Mouse (Mus musculus): Measurements from ENCODE around the gene Mfsd13b. TPM values are rescaled to one million over a fixed set of nuclear protein-coding genes. Genes with fewer than 3 reads are reported as not detected.
A peak's percentile ranks its signal among the peaks of the same experiment; 100 is the strongest.
"Not testable (repeated sequence)": the region's sequence is repeated elsewhere in the genome, so short reads cannot be mapped to it uniquely, and the experiment has no call there.

The Mfsd13b gene
- polyA plus RNA-seq, 1 experiment from 2014 or later, result 0.38 TPM

GRCm38 (mm10) chr7:120943936-120944509 lies 38.3 kb upstream of the Mfsd13b start:
- no peak overlapping the region for H3K27ac ChIP-seq (ENCODE audit: low read length)
- ATAC-seq, result peak; percentile 68
- H3K9me3 ChIP-seq (ENCODE audit: control insufficient read depth, low read length), result no peaks in the 10 kb centered on the region
- no peak overlapping the region for H3K4me3 ChIP-seq (ENCODE audit: low read length)
- 45% methylated on average over 7 of the region's 8 CpGs for WGBS
- no peaks in the 10 kb centered on the region for H3K27me3 ChIP-seq (replicated peaks; ENCODE audit: control insufficient read depth, insufficient read depth, low read length)
- H3K4me2 ChIP-seq (ENCODE audit: low read depth, low read length), result no peak overlapping the region
- H3K4me1 ChIP-seq (ENCODE audit: control insufficient read depth, insufficient read depth, low read length), result no peaks in the 10 kb centered on the region
- H3K36me3 ChIP-seq (ENCODE audit: control insufficient read depth, insufficient read depth, low read length), result peaks cover 18% of the 10 kb centered on the region
- H3K9ac ChIP-seq (ENCODE audit: low read depth, low read length), result no peak overlapping the region

GRCm38 (mm10) chr7:120953591-120953990 lies 28.7 kb upstream of the Mfsd13b start:
- not testable (repeated sequence) for H3K4me2 ChIP-seq (ENCODE audit: low read depth, low read length); H3K9me3 ChIP-seq (ENCODE audit: control insufficient read depth, low read length); H3K27me3 ChIP-seq (replicated peaks; ENCODE audit: control insufficient read depth, insufficient read depth, low read length); H3K9ac ChIP-seq (ENCODE audit: low read depth, low read length); H3K4me1 ChIP-seq (ENCODE audit: control insufficient read depth, insufficient read depth, low read length); H3K27ac ChIP-seq (ENCODE audit: low read length); H3K4me3 ChIP-seq (ENCODE audit: low read length); ATAC-seq
- H3K36me3 ChIP-seq (ENCODE audit: control insufficient read depth, insufficient read depth, low read length), result peaks cover 14% of the 10 kb centered on the region
- 80% methylated on average over 7 of the region's 7 CpGs for WGBS

- WGBS, result 91% methylated on average over 2 of the region's 2 CpGs
- Histone ChIP-seq H3K4me2 (ENCODE audit: low read depth, low read length) (no peak overlapping the region), H3K4me1 (ENCODE audit: control insufficient read depth, insufficient read depth, low read length) (peaks cover 10% of the 10 kb centered on the region), H3K27ac (ENCODE audit: low read length) (no peak overlapping the region), H3K27me3 (replicated peaks; ENCODE audit: control insufficient read depth, insufficient read depth, low read length) (no peaks in the 10 kb centered on the region), H3K9me3 (ENCODE audit: control insufficient read depth, low read length) (no peaks in the 10 kb centered on the region), H3K9ac (ENCODE audit: low read depth, low read length) (no peak overlapping the region), H3K4me3 (ENCODE audit: low read length) (no peak overlapping the region), H3K36me3 (ENCODE audit: control insufficient read depth, insufficient read depth, low read length) (0 out of 2 replicates have a peak, but pooled peaks cover 11% of the 10 kb centered on the region)
- ATAC-seq, result no peak
These were observed 22.2 kb upstream of the Mfsd13b start for GRCm38 (mm10) chr7:120960116-120960515.

GRCm38 (mm10) chr7:120960601-120961000 lies 21.7 kb upstream of the Mfsd13b start:
- Histone ChIP-seq H3K36me3 (ENCODE audit: control insufficient read depth, insufficient read depth, low read length) (0 out of 2 replicates have a peak, but pooled peaks cover 11% of the 10 kb centered on the region), H3K9me3 (ENCODE audit: control insufficient read depth, low read length) (no peaks in the 10 kb centered on the region), H3K27me3 (replicated peaks; ENCODE audit: control insufficient read depth, insufficient read depth, low read length) (no peaks in the 10 kb centered on the region), H3K9ac (ENCODE audit: low read depth, low read length) (no peak overlapping the region), H3K4me1 (ENCODE audit: control insufficient read depth, insufficient read depth, low read length) (peaks cover 10% of the 10 kb centered on the region), H3K4me3 (ENCODE audit: low read length) (no peak overlapping the region), H3K27ac (ENCODE audit: low read length) (no peak overlapping the region), H3K4me2 (ENCODE audit: low read depth, low read length) (no peak overlapping the region)
- ATAC-seq, result peak; percentile 44; the same call in 1 of the 2 replicates
- WGBS, result 79% methylated on average over 6 of the region's 6 CpGs

- peak overlapping the region; percentile 45 for H3K27ac ChIP-seq (ENCODE audit: low read length)
- peak; percentile 89 for ATAC-seq
These were observed 20.4 kb upstream of the Mfsd13b start for GRCm38 (mm10) chr7:120961893-120962292.

GRCm38 (mm10) chr7:120963126-120963525 lies 19.2 kb upstream of the Mfsd13b start:
- WGBS, result 67% methylated on average over 5 of the region's 5 CpGs
- Histone ChIP-seq H3K4me1 (ENCODE audit: control insufficient read depth, insufficient read depth, low read length) (peaks cover 10% of the 10 kb centered on the region), H3K9ac (ENCODE audit: low read depth, low read length) (no peak overlapping the region), H3K4me2 (ENCODE audit: low read depth, low read length) (no peak overlapping the region), H3K27ac (ENCODE audit: low read length) (peak overlapping the region; percentile 37), H3K27me3 (replicated peaks; ENCODE audit: control insufficient read depth, insufficient read depth, low read length) (no peaks in the 10 kb centered on the region), H3K36me3 (ENCODE audit: control insufficient read depth, insufficient read depth, low read length) (peaks cover 9% of the 10 kb centered on the region; the same call in 1 of the 2 replicates), H3K4me3 (ENCODE audit: low read length) (no peak overlapping the region), H3K9me3 (ENCODE audit: control insufficient read depth, low read length) (no peaks in the 10 kb centered on the region)
- no peak for ATAC-seq

More at GRCm38 (mm10) chr7:120961893-120962292, 20.4 kb upstream of the Mfsd13b start:
- Histone ChIP-seq H3K27me3 (replicated peaks; ENCODE audit: control insufficient read depth, insufficient read depth, low read length) (no peaks in the 10 kb centered on the region), H3K4me2 (ENCODE audit: low read depth, low read length) (0 out of 2 replicates have a peak overlapping the region, but pooled peaks have one; percentile 17), H3K9me3 (ENCODE audit: control insufficient read depth, low read length) (no peaks in the 10 kb centered on the region), H3K4me1 (ENCODE audit: control insufficient read depth, insufficient read depth, low read length) (peaks cover 10% of the 10 kb centered on the region), H3K9ac (ENCODE audit: low read depth, low read length) (no peak overlapping the region), H3K36me3 (ENCODE audit: control insufficient read depth, insufficient read depth, low read length) (0 out of 2 replicates have a peak, but pooled peaks cover 11% of the 10 kb centered on the region), H3K4me3 (ENCODE audit: low read length) (no peak overlapping the region)
- 55% methylated on average over 3 of the region's 3 CpGs for WGBS

GRCm38 (mm10) chr7:120969221-120969620 lies 13.1 kb upstream of the Mfsd13b start:
- Histone ChIP-seq H3K27me3 (replicated peaks; ENCODE audit: control insufficient read depth, insufficient read depth, low read length) (no peaks in the 10 kb centered on the region), H3K4me2 (ENCODE audit: low read depth, low read length) (no peak overlapping the region), H3K4me3 (ENCODE audit: low read length) (no peak overlapping the region), H3K27ac (ENCODE audit: low read length) (no peak overlapping the region), H3K9ac (ENCODE audit: low read depth, low read length) (no peak overlapping the region), H3K36me3 (ENCODE audit: control insufficient read depth, insufficient read depth, low read length) (peaks cover 6% of the 10 kb centered on the region; the same call in 1 of the 2 replicates), H3K9me3 (ENCODE audit: control insufficient read depth, low read length) (no peaks in the 10 kb centered on the region), H3K4me1 (ENCODE audit: control insufficient read depth, insufficient read depth, low read length) (peaks cover 5% of the 10 kb centered on the region; the same call in 1 of the 2 replicates)
- WGBS, result 62% methylated on average over 7 of the region's 7 CpGs
- ATAC-seq, result 0 out of 2 replicates have a peak, but pooled peaks have one; percentile 50

- peaks cover 7% of the 10 kb centered on the region; the same call in 1 of the 2 replicates for H3K4me1 ChIP-seq (ENCODE audit: control insufficient read depth, insufficient read depth, low read length)
- H3K9ac ChIP-seq (ENCODE audit: low read depth, low read length), result no peak overlapping the region
- peaks cover 6% of the 10 kb centered on the region; the same call in 1 of the 2 replicates for H3K36me3 ChIP-seq (ENCODE audit: control insufficient read depth, insufficient read depth, low read length)
- H3K27ac ChIP-seq (ENCODE audit: low read length), result no peak overlapping the region
- no peaks in the 10 kb centered on the region for H3K9me3 ChIP-seq (ENCODE audit: control insufficient read depth, low read length)
- ATAC-seq, result no peak
- no peaks in the 10 kb centered on the region for H3K27me3 ChIP-seq (replicated peaks; ENCODE audit: control insufficient read depth, insufficient read depth, low read length)
- no peak overlapping the region for H3K4me2 ChIP-seq (ENCODE audit: low read depth, low read length)
- H3K4me3 ChIP-seq (ENCODE audit: low read length), result no peak overlapping the region
- WGBS, result 88% methylated on average over 5 of the region's 5 CpGs
These were observed 12.2 kb upstream of the Mfsd13b start for GRCm38 (mm10) chr7:120970112-120970511.

GRCm38 (mm10) chr7:120972471-120972870 lies 9.8 kb upstream of the Mfsd13b start:
- not testable (repeated sequence) for H3K4me1 ChIP-seq (ENCODE audit: control insufficient read depth, insufficient read depth, low read length); H3K4me3 ChIP-seq (ENCODE audit: low read length); H3K27ac ChIP-seq (ENCODE audit: low read length); H3K36me3 ChIP-seq (ENCODE audit: control insufficient read depth, insufficient read depth, low read length); H3K9me3 ChIP-seq (ENCODE audit: control insufficient read depth, low read length); H3K4me2 ChIP-seq (ENCODE audit: low read depth, low read length); ATAC-seq; H3K9ac ChIP-seq (ENCODE audit: low read depth, low read length); H3K27me3 ChIP-seq (replicated peaks; ENCODE audit: control insufficient read depth, insufficient read depth, low read length)
- WGBS, result 83% methylated on average over 2 of the region's 2 CpGs

Data from intestine, embryonic 16.5 days (tissue).